Mouse (Mus musculus) MEL (cell line): ENCODE results near the gene Cyp2c23.

ENCODE experiments used
- CHD2 ChIP-seq: IDR thresholded peaks from 2 replicates; pipeline ENCODE4 v1.6.1; 2011; ENCODE audit warnings: low read length, improper control_type of control experiment
- CTCF ChIP-seq, 3 experiments: IDR thresholded peaks in 2 of 3; conservative IDR thresholded peaks in 1 of 3; 2 replicates each; pipeline ENCODE4 v1.5.1; 2011 to 2012; ENCODE audit warnings: low read length in 3 of 3, low read depth in 2 of 3, mild to moderate bottlenecking in 2 of 3, improper control_type of control experiment in 1 of 3, inconsistent platforms in 1 of 3, mixed read lengths in 1 of 3, moderate library complexity in 1 of 3; ENCODE audit not compliant: control insufficient read depth in 1 of 3, insufficient read depth in 1 of 3, poor library complexity in 1 of 3, severe bottlenecking in 1 of 3
- MAX ChIP-seq: IDR thresholded peaks from 2 replicates; pipeline ENCODE4 v1.6.1; 2011; ENCODE audit warnings: low read length, improper control_type of control experiment
- MYC ChIP-seq: IDR thresholded peaks from 2 replicates; pipeline ENCODE4 v1.6.1; 2011; ENCODE audit warnings: low read depth, mild to moderate bottlenecking, low read length, improper control_type of control experiment, moderate library complexity
- POLR2A ChIP-seq, 2 experiments: IDR thresholded peaks; 2 replicates each; pipeline ENCODE4 v1.6.1; 2011 to 2012; ENCODE audit warnings: low read length in 2 of 2, mild to moderate bottlenecking in 2 of 2, control low read depth in 1 of 2, improper control_type of control experiment in 1 of 2, low read depth in 1 of 2, moderate library complexity in 1 of 2; ENCODE audit not compliant: control insufficient read depth in 1 of 2, insufficient read depth in 1 of 2, poor library complexity in 1 of 2
- POLR2AphosphoS5 ChIP-seq: IDR thresholded peaks from 2 replicates; pipeline ENCODE4 v1.6.1; 2012; ENCODE audit warnings: low read depth, borderline replicate concordance, mild to moderate bottlenecking, inconsistent platforms, low read length, moderate library complexity, mixed read lengths
- RAD21 ChIP-seq: IDR thresholded peaks from 2 replicates; pipeline ENCODE4 v1.6.1; 2011; ENCODE audit warnings: mild to moderate bottlenecking, low read depth, low read length, improper control_type of control experiment
- ZNF384 ChIP-seq: IDR thresholded peaks from 2 replicates; pipeline ENCODE4 v1.6.1; 2012; ENCODE audit warnings: low read depth, mild to moderate bottlenecking, inconsistent platforms, low read length, improper control_type of control experiment

DNA sequence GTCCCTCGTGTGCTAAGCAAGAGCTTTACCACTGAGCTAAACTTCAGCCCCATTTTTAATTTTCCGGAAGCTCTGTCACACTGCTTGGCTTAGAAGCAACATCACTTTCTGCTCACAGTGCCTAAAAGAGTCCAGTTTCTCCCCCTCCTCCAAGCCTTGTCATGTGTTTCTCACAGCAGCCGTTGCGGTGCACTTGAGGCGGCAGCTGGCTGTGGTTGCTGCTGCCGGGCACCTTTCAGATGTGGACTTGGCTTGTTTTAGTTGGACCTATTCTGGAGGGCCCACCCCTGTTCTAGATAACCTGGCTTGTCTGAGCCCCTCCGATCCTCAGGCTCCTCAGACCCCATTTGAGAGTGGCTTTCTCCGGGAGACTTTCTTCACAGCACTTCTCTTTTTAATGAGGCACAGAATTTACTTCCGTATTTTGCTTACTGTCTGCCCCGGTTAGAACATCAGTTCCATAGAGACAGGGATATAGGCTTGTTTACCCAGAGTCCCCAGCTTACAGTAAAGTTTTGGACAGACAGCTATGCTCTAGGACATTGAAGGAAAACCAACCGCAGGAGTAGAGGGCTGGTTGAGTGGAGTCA lies 63.4 kb downstream of the Cyp2c23 start:
- TF ChIP-seq CTCF (IDR thresholded peaks at IDR 0.05 in 2 of 3, conservative IDR thresholded peaks at IDR 0.05 in 1 of 3; ENCODE audit: control insufficient read depth in 1 of 3, insufficient read depth in 1 of 3, low read depth in 2 of 3, low read length in 3 of 3, poor library complexity in 1 of 3, severe bottlenecking in 1 of 3), result no peak
- no peak for TF ChIP-seq MAX
- no peak for TF ChIP-seq POLR2A (IDR thresholded peaks at IDR 0.05; ENCODE audit: control insufficient read depth in 1 of 2, insufficient read depth in 1 of 2, low read depth in 1 of 2, low read length in 2 of 2, poor library complexity in 1 of 2)
- TF ChIP-seq CHD2, result no peak
- TF ChIP-seq ZNF384, result no peak
- no peak for TF ChIP-seq RAD21
- TF ChIP-seq POLR2AphosphoS5, result no peak
- TF ChIP-seq MYC, result no peak
